ENCODE assay signal across 10 mouse cellular contexts in genomic region chr1:173323839-173324585, GRCm38 (mm10). TPM values are rescaled to one million over a fixed set of nuclear protein-coding genes. Genes with fewer than 3 reads are reported as not detected.
A peak's percentile ranks its signal among the peaks of the same experiment; 100 is the strongest.
DNase-seq lines count a peak whose midpoint lies in the region; ATAC-seq and TF ChIP-seq lines count a peak whose summit lies in the region.
"Had no signal": no experiment of that assay in that cellular context is flagged by ENCODE, and none has a peak within 500 bp of the region (broad histone marks: within the 10 kb centered on the region; RNA-seq: fewer than 3 reads in every experiment).

No protein-coding gene starts in this region.

- WGBS in intestine, embryonic 14.5 days: 24% methylated on average over 5 of the region's 5 CpGs
- WGBS in intestine, embryonic 15.5 days: 26% methylated on average over 5 of the region's 5 CpGs
- WGBS in liver, embryonic 12.5 days (ENCODE audit: insufficient replicate concordance): 22% methylated on average over 5 of the region's 5 CpGs

- DNase-seq in intestine, embryonic 14.5 days (ENCODE audit: low spot score): peak; percentile 55
- DNase-seq in 416B (ENCODE audit: low read depth) (peak; percentile 18), G1E (ENCODE audit: low spot score) (no peak)
- DNase-seq in cerebellum, postnatal 36 days: peak; percentile 62 to 72

- ATAC-seq in intestine, embryonic 14.5 days (replicated peaks; ENCODE audit: low FRiP score, low TSS enrichment, low read depth): no peak
- no peak for ATAC-seq in intestine, embryonic 15.5 days
- ATAC-seq in G1E (ENCODE audit: extremely low read depth, insufficient number of reproducible peaks, low FRiP score, poor library complexity, severe bottlenecking): no peak
- no peak for ATAC-seq in liver, embryonic 12.5 days
- no peak for ATAC-seq in activated CD4-positive, CD25-positive, alpha-beta regulatory T cell, adult 4 months
- no peak for ATAC-seq in inflammation-experienced regulatory T-cells, adult 6 months

- no peak overlapping the region for H3K9ac ChIP-seq in intestine, embryonic 14.5 days (ENCODE audit: low read length)
- H3K9ac ChIP-seq in intestine, embryonic 15.5 days: no peak overlapping the region
- no peak overlapping the region for H3K9ac ChIP-seq in liver, embryonic 12.5 days

- 0 out of 2 replicates have a peak, but pooled peaks have one; percentile 22 for TF ChIP-seq CTCF in G1E (IDR thresholded peaks at IDR 0.05; ENCODE audit: low read depth, low read length)

- H3K9me3 ChIP-seq in intestine, embryonic 14.5 days (ENCODE audit: control insufficient read depth, low read length): no peaks in the 10 kb centered on the region
- H3K9me3 ChIP-seq in intestine, embryonic 15.5 days: no peaks in the 10 kb centered on the region
- no peaks in the 10 kb centered on the region for H3K9me3 ChIP-seq in G1E (replicated peaks)
- H3K9me3 ChIP-seq in liver, embryonic 12.5 days (replicated peaks): no peaks in the 10 kb centered on the region

- H3K4me3 ChIP-seq in intestine, embryonic 14.5 days (ENCODE audit: low read depth, low read length): no peak overlapping the region
- H3K4me3 ChIP-seq in intestine, embryonic 15.5 days (replicated peaks): no peak overlapping the region
- H3K4me3 ChIP-seq in G1E (ENCODE audit: low read depth, low read length): no peak overlapping the region
- H3K4me3 ChIP-seq in liver, embryonic 12.5 days: no peak overlapping the region

- no peak overlapping the region for H3K27ac ChIP-seq in intestine, embryonic 14.5 days (ENCODE audit: low read depth)
- H3K27ac ChIP-seq in intestine, embryonic 15.5 days: no peak overlapping the region
- H3K27ac ChIP-seq in liver, embryonic 12.5 days: peak overlapping the region; percentile 53; the same call in 1 of the 2 replicates

- H3K4me1 ChIP-seq in intestine, embryonic 14.5 days (replicated peaks; ENCODE audit: control insufficient read depth, insufficient read depth, low read length): no peaks in the 10 kb centered on the region
- no peaks in the 10 kb centered on the region for H3K4me1 ChIP-seq in intestine, embryonic 15.5 days (replicated peaks)
- peaks cover 11% of the 10 kb centered on the region for H3K4me1 ChIP-seq in G1E (ENCODE audit: insufficient read depth, low read depth, low read length)
- peaks cover 46% of the 10 kb centered on the region for H3K4me1 ChIP-seq in liver, embryonic 12.5 days

- H3K36me3 ChIP-seq in intestine, embryonic 14.5 days (ENCODE audit: control insufficient read depth, insufficient read depth, low read length): no peaks in the 10 kb centered on the region
- no peaks in the 10 kb centered on the region for H3K36me3 ChIP-seq in intestine, embryonic 15.5 days
- H3K36me3 ChIP-seq in G1E (replicated peaks): no peaks in the 10 kb centered on the region
- H3K36me3 ChIP-seq in liver, embryonic 12.5 days: no peaks in the 10 kb centered on the region; the same call in 1 of the 2 replicates

- H3K4me2 ChIP-seq in intestine, embryonic 14.5 days (ENCODE audit: low read length): no peak overlapping the region
- no peak overlapping the region for H3K4me2 ChIP-seq in intestine, embryonic 15.5 days (replicated peaks)
- H3K4me2 ChIP-seq in liver, embryonic 12.5 days: no peak overlapping the region

- no peaks in the 10 kb centered on the region for H3K27me3 ChIP-seq in intestine, embryonic 14.5 days (replicated peaks; ENCODE audit: control insufficient read depth, insufficient read depth, low read length)
- H3K27me3 ChIP-seq in intestine, embryonic 15.5 days (replicated peaks): no peaks in the 10 kb centered on the region
- H3K27me3 ChIP-seq in G1E (ENCODE audit: insufficient read depth, low read length): no peaks in the 10 kb centered on the region
- H3K27me3 ChIP-seq in liver, embryonic 12.5 days (replicated peaks): 0 out of 2 replicates have a peak, but pooled peaks cover 13% of the 10 kb centered on the region

RNA-seq across cellular contexts. Expression of gene Ackr1, which starts 9.5 kb away (rescaled TPM):
- 1.1 and 1.2 TPM in 2 replicates for polyA plus RNA-seq in intestine, embryonic 14.5 days (2014; fragmentation: Nextera tagmentation; extraction: Ambion mirVana)
- polyA plus RNA-seq in intestine, embryonic 15.5 days (2015; fragmentation: Nextera tagmentation; extraction: Ambion mirVana): 2.1 and 2.6 TPM in 2 replicates
- total RNA-seq in G1E (2014; fragmentation: Nextera tagmentation) (not detected in 2 replicates), G1E (2017) (not detected in 2 replicates)
- polyA plus RNA-seq in G1E (2012): not detected in 2 replicates
- 54.2 and 56.5 TPM in 2 replicates for polyA plus RNA-seq in liver, embryonic 12.5 days (2016; fragmentation: Nextera tagmentation; extraction: Ambion mirVana)
- polyA plus RNA-seq in activated CD4-positive, CD25-positive, alpha-beta regulatory T cell, adult 4 months (2017; shearing (Covaris generic)): not detected
- not detected for polyA plus RNA-seq in inflammation-experienced regulatory T-cells, adult 6 months (2017; shearing (Covaris generic))

RNA-seq across cellular contexts. Expression of gene Aim2, which starts 26.7 kb away (rescaled TPM):
- polyA plus RNA-seq in intestine, embryonic 14.5 days (2014; fragmentation: Nextera tagmentation; extraction: Ambion mirVana): 2.8 and 3.9 TPM in 2 replicates
- 3.7 and 4.4 TPM in 2 replicates for polyA plus RNA-seq in intestine, embryonic 15.5 days (2015; fragmentation: Nextera tagmentation; extraction: Ambion mirVana)
- total RNA-seq in G1E (2014; fragmentation: Nextera tagmentation): 8.1 TPM in 1 of 2 replicates, not detected in the other
- not detected in 2 replicates for total RNA-seq in G1E (2017)
- polyA plus RNA-seq in G1E (2012): not detected in 2 replicates
- 2.8 and 4.0 TPM in 2 replicates for polyA plus RNA-seq in liver, embryonic 12.5 days (2016; fragmentation: Nextera tagmentation; extraction: Ambion mirVana)
- polyA plus RNA-seq in activated CD4-positive, CD25-positive, alpha-beta regulatory T cell, adult 4 months (2017; shearing (Covaris generic)): 10 to 100 TPM; 40.0 to 50.8 TPM
- polyA plus RNA-seq in inflammation-experienced regulatory T-cells, adult 6 months (2017; shearing (Covaris generic)): 10 to 100 TPM; 49.6 to 69.8 (median 61.1) TPM

RNA-seq across cellular contexts. Expression of gene Cadm3, which starts 43.5 kb away (rescaled TPM):
- 7.6 and 7.7 TPM in 2 replicates for polyA plus RNA-seq in intestine, embryonic 14.5 days (2014; fragmentation: Nextera tagmentation; extraction: Ambion mirVana)
- polyA plus RNA-seq in intestine, embryonic 15.5 days (2015; fragmentation: Nextera tagmentation; extraction: Ambion mirVana): 2.2 and 2.4 TPM in 2 replicates
- total RNA-seq in G1E (2014; fragmentation: Nextera tagmentation) (not detected in 2 replicates), G1E (2017) (0.44 TPM in 1 of 2 replicates, not detected in the other)
- polyA plus RNA-seq in G1E (2012): not detected in 2 replicates
- polyA plus RNA-seq in liver, embryonic 12.5 days (2016; fragmentation: Nextera tagmentation; extraction: Ambion mirVana): 1.1 and 1.3 TPM in 2 replicates
- polyA plus RNA-seq in activated CD4-positive, CD25-positive, alpha-beta regulatory T cell, adult 4 months (2017; shearing (Covaris generic)): not detected
- under 1 TPM in 1 of 3 experiments, not detected in 2; 0.11 TPM for polyA plus RNA-seq in inflammation-experienced regulatory T-cells, adult 6 months (2017; shearing (Covaris generic))

RNA-seq across cellular contexts. Expression of gene Mptx2, which starts 46.4 kb away (rescaled TPM):
- polyA plus RNA-seq in intestine, embryonic 14.5 days (2014; fragmentation: Nextera tagmentation; extraction: Ambion mirVana): not detected in 2 replicates
- polyA plus RNA-seq in intestine, embryonic 15.5 days (2015; fragmentation: Nextera tagmentation; extraction: Ambion mirVana): not detected in 2 replicates
- total RNA-seq in G1E (2014; fragmentation: Nextera tagmentation): not detected in 2 replicates
- total RNA-seq in G1E (2017): not detected in 2 replicates
- not detected in 2 replicates for polyA plus RNA-seq in G1E (2012)
- not detected in 2 replicates for polyA plus RNA-seq in liver, embryonic 12.5 days (2016; fragmentation: Nextera tagmentation; extraction: Ambion mirVana)
- not detected for polyA plus RNA-seq in activated CD4-positive, CD25-positive, alpha-beta regulatory T cell, adult 4 months (2017; shearing (Covaris generic))
- polyA plus RNA-seq in inflammation-experienced regulatory T-cells, adult 6 months (2017; shearing (Covaris generic)): not detected
- total RNA-seq: left cerebral cortex, postnatal 14 days had no signal
- polyA plus RNA-seq: embryonic facial prominence, embryonic 14.5 days had no signal

RNA-seq across cellular contexts. Expression of gene Olfr418, which starts 58.2 kb away (rescaled TPM):
- not detected in 2 replicates for polyA plus RNA-seq in intestine, embryonic 14.5 days (2014; fragmentation: Nextera tagmentation; extraction: Ambion mirVana)
- not detected in 2 replicates for polyA plus RNA-seq in intestine, embryonic 15.5 days (2015; fragmentation: Nextera tagmentation; extraction: Ambion mirVana)
- total RNA-seq in G1E (2014; fragmentation: Nextera tagmentation) (not detected in 2 replicates), G1E (2017) (0.17 and 0.38 TPM in 2 replicates)
- polyA plus RNA-seq in G1E (2012): not detected in 2 replicates
- polyA plus RNA-seq in liver, embryonic 12.5 days (2016; fragmentation: Nextera tagmentation; extraction: Ambion mirVana): not detected in 2 replicates
- not detected for polyA plus RNA-seq in activated CD4-positive, CD25-positive, alpha-beta regulatory T cell, adult 4 months (2017; shearing (Covaris generic))
- not detected for polyA plus RNA-seq in inflammation-experienced regulatory T-cells, adult 6 months (2017; shearing (Covaris generic))
- total RNA-seq: left cerebral cortex, postnatal 14 days had no signal
- polyA plus RNA-seq: embryonic facial prominence, embryonic 14.5 days had no signal

Comparison
In these comparisons a context has a peak if more than half of its experiments do, and no peak if none do; other contexts are left out.
1. RNA of gene Ackr1, which starts 9.5 kb away (polyA plus RNA-seq): 54.2 to 56.5 TPM in liver, embryonic 12.5 days; 2.1 to 2.6 TPM in intestine, embryonic 15.5 days, 1.1 to 1.2 TPM in intestine, embryonic 14.5 days, not detected in activated CD4-positive, CD25-positive, alpha-beta regulatory T cell, adult 4 months, not detected in G1E and not detected in inflammation-experienced regulatory T-cells, adult 6 months; every median in the first group is over 10 times any median in the second.